Mouse (Mus musculus): ENCODE results near the gene Emc4. TPM values are rescaled to one million over a fixed set of nuclear protein-coding genes. Genes with fewer than 3 reads are reported as not detected.

The Emc4 gene
- polyA plus RNA-seq, 1 experiment from 2014 or later: 117 TPM

DNA sequence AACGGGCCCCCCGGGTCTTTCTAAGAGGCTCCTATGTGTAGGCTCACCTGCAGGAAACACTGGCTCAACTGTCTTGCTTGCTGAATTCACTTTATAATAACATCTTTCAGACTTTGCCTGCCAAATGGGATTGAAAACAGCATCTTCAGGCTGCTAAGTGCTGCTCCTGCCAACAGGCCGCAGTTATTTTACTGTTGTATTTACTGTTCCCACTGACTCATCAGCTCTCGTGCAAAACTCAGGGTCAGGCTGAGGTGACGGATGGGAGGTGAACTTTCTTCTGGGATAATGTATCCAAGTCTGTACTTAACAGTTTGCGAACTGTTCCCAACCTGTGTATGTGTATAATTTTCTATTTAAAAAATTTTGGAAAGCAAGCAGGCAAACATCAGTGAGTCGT lies 48.9 kb downstream of the Emc4 start:
- Histone ChIP-seq H3K27ac (no peak overlapping the region), H3K4me1 (no peaks in the 10 kb centered on the region), H3K9me3 (replicated peaks) (no peaks in the 10 kb centered on the region), H3K4me3 (no peak overlapping the region), H3K36me3 (no peaks in the 10 kb centered on the region), H3K27me3 (ENCODE audit: low read depth, poor library complexity, severe bottlenecking) (no peaks in the 10 kb centered on the region)
- DNase-seq (ENCODE audit: low spot score): no peak
- 86% methylated on average over 7 of the region's 7 CpGs for WGBS

DNA sequence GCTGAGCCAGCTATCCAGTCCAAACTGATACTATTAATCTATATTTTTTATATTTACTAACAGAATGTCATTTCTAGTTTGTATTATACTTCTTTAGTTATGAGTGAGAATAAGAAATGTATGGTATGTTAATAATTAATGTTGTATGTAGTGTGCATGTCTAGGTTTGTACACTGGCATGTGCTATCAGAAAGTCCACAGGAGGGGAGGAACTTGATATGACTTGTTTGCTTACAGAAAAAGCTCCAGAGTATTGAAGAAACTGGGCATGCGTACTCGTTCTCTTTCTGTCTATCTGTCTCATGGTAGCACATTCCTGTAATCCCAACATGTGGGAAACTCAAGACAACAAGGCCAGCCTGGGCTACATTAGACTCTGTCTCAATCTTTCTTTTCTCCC lies 49.6 kb downstream of the Emc4 start:
- no peaks in the 10 kb centered on the region for H3K27me3 ChIP-seq (ENCODE audit: low read depth, poor library complexity, severe bottlenecking)
- DNase-seq (ENCODE audit: low spot score): no peak
- H3K4me1 ChIP-seq: no peaks in the 10 kb centered on the region
- no peaks in the 10 kb centered on the region for H3K9me3 ChIP-seq (replicated peaks)
- 95% methylated on average over 2 of the region's 2 CpGs for WGBS
- no peak overlapping the region for H3K4me3 ChIP-seq
- no peaks in the 10 kb centered on the region for H3K36me3 ChIP-seq
- H3K27ac ChIP-seq: no peak overlapping the region

DNA sequence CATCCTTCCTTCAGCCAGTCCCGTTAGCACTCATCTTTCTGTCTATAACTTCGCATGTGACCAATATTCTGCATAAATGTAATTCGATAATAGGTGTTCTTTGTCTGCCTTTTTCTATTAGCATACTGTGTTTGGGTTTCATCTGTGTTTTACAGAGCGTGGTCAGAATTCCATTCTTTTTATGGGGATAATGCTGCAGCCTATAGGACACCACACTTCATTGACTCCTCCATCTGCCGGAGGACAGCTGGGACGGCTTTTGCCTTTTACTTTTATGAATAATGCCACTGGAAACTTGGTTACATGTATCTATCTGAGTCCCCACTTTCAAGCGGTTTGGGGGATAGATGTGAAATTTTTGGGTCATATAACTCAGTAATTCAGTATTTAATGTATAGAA lies 52.2 kb downstream of the Emc4 start:
- H3K4me1 ChIP-seq: no peaks in the 10 kb centered on the region
- WGBS: 94% methylated on average over 7 of the region's 7 CpGs
- no peak overlapping the region for H3K4me3 ChIP-seq
- no peaks in the 10 kb centered on the region for H3K27me3 ChIP-seq (ENCODE audit: low read depth, poor library complexity, severe bottlenecking)
- DNase-seq (ENCODE audit: low spot score): no peak
- no peak overlapping the region for H3K27ac ChIP-seq
- H3K9me3 ChIP-seq (replicated peaks): no peaks in the 10 kb centered on the region
- no peaks in the 10 kb centered on the region for H3K36me3 ChIP-seq

Other genes starting within 250 kb of the Emc4 start
- not detected in 2 replicates for gene Olfr1316, start 233.1 kb downstream of the Emc4 start, polyA plus RNA-seq (2016; fragmentation: Nextera tagmentation; extraction: Ambion mirVana)
- not detected in 2 replicates for gene Olfr1317, start 227.7 kb downstream of the Emc4 start, polyA plus RNA-seq (2016; fragmentation: Nextera tagmentation; extraction: Ambion mirVana)
- gene Olfr1318, start 213.8 kb downstream of the Emc4 start, polyA plus RNA-seq (2016; fragmentation: Nextera tagmentation; extraction: Ambion mirVana): not detected in 2 replicates
- gene Lpcat4, start 128.6 kb downstream of the Emc4 start, polyA plus RNA-seq (2016; fragmentation: Nextera tagmentation; extraction: Ambion mirVana): 15.0 and 18.0 TPM in 2 replicates
- gene Nutm1, start 108.7 kb downstream of the Emc4 start, polyA plus RNA-seq (2016; fragmentation: Nextera tagmentation; extraction: Ambion mirVana): 0.04 and 0.10 TPM in 2 replicates
- gene Nop10, start 106.1 kb downstream of the Emc4 start, polyA plus RNA-seq (2016; fragmentation: Nextera tagmentation; extraction: Ambion mirVana): 188 and 253 TPM in 2 replicates
- 5.0 and 7.4 TPM in 2 replicates for gene Slc12a6, start 102.2 kb downstream of the Emc4 start, polyA plus RNA-seq (2016; fragmentation: Nextera tagmentation; extraction: Ambion mirVana)
- gene Gm21985, start 101.7 kb downstream of the Emc4 start, polyA plus RNA-seq (2016; fragmentation: Nextera tagmentation; extraction: Ambion mirVana): not detected in 2 replicates
- gene Katnbl1, start 11.2 kb upstream of the Emc4 start, polyA plus RNA-seq (2016; fragmentation: Nextera tagmentation; extraction: Ambion mirVana): 37.5 and 44.4 TPM in 2 replicates
- 10.2 and 10.9 TPM in 2 replicates for gene Emc7, start 87.0 kb upstream of the Emc4 start, polyA plus RNA-seq (2016; fragmentation: Nextera tagmentation; extraction: Ambion mirVana)
- gene Chrm5, start 112.7 kb upstream of the Emc4 start, polyA plus RNA-seq (2016; fragmentation: Nextera tagmentation; extraction: Ambion mirVana): not detected in 2 replicates
- gene Aven, start 124.9 kb upstream of the Emc4 start, polyA plus RNA-seq (2016; fragmentation: Nextera tagmentation; extraction: Ambion mirVana): 10.0 and 11.6 TPM in 2 replicates